Mouse (Mus musculus): Measurements from ENCODE around the gene Zscan4-ps2. TPM values are rescaled to one million over a fixed set of nuclear protein-coding genes. Genes with fewer than 3 reads are reported as not detected.
"Not testable (repeated sequence)": the region's sequence is repeated elsewhere in the genome, so short reads cannot be mapped to it uniquely, and the experiment has no call there.

Gene Zscan4-ps2
- not detected in 2 replicates for polyA plus RNA-seq (2012; rRNA removed)

DNA sequence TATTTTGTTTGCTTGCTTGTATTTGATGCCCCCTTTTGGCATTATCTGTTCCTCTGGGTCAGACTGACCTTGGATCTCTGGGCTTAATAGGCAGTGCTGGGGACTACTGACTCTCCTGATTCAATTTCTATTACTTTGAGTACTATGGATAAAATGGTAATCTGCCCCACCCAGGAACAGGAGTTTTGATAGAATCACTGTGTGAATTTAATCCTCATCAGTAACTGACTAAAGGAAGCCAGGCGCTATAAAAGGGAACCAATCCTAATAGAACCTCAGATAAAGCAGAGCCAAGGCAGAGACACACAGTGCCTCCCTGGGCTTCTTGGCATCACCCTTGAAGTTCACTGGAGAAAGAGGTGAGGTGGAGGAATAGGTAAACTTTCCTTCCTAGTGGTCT, at the start of gene Zscan4-ps2:
Gene Zscan4-ps2, plus strand, starts transcription at position 301 of the 400 bp plus-strand sequence.
- not testable (repeated sequence) for DNase-seq (ENCODE audit: low read depth)

Other genes starting within 250 kb of the Zscan4-ps2 start
- not detected in 2 replicates for gene Zscan4e, start 203.6 kb upstream of the Zscan4-ps2 start, polyA plus RNA-seq (2012; rRNA removed)
- not detected in 2 replicates for gene Zscan4f, start 116.4 kb upstream of the Zscan4-ps2 start, polyA plus RNA-seq (2012; rRNA removed)
- not detected in 2 replicates for gene Zscan4-ps3, start 95.0 kb downstream of the Zscan4-ps2 start, polyA plus RNA-seq (2012; rRNA removed)
- gene Vmn1r72, start 165.8 kb downstream of the Zscan4-ps2 start, polyA plus RNA-seq (2012; rRNA removed), result not detected in 2 replicates
- gene Vmn1r73, start 216.0 kb downstream of the Zscan4-ps2 start, polyA plus RNA-seq (2012; rRNA removed), result not detected in 2 replicates